Mouse (Mus musculus): ENCODE results near the gene Tlcd1. TPM values are rescaled to one million over a fixed set of nuclear protein-coding genes. Genes with fewer than 3 reads are reported as not detected.

The Tlcd1 gene
- polyA plus RNA-seq, 3 experiments from 2014 or later = 2.7 to 3.6 (median 3.2) TPM

- no peak for ATAC-seq
These were observed 29.1 kb downstream of the Tlcd1 start for GRCm38 (mm10) chr11:78205361-78206206.

- no peak for ATAC-seq
These were observed 30.7 kb downstream of the Tlcd1 start for GRCm38 (mm10) chr11:78207190-78207589.

GRCm38 (mm10) chr11:78209886-78210285 lies 33.4 kb downstream of the Tlcd1 start:
- no peak for ATAC-seq

GRCm38 (mm10) chr11:78210615-78211014 lies 34.1 kb downstream of the Tlcd1 start:
- no peak for ATAC-seq

- ATAC-seq = no peak
These were observed 35.0 kb downstream of the Tlcd1 start for GRCm38 (mm10) chr11:78211513-78211912.

GRCm38 (mm10) chr11:78213086-78213817 lies 36.7 kb downstream of the Tlcd1 start:
- no peak for ATAC-seq

GRCm38 (mm10) chr11:78215709-78216317 lies 39.3 kb downstream of the Tlcd1 start:
- ATAC-seq = peak; percentile 28

GRCm38 (mm10) chr11:78223586-78223985 lies 47.1 kb downstream of the Tlcd1 start:
- ATAC-seq = no peak

Other genes with a start within 250 kb of the Tlcd1 start
- gene Sez6, start 245.9 kb upstream of the Tlcd1 start, polyA plus RNA-seq (2017; shearing (Covaris generic)) = under 1 TPM in 1 of 3 experiments, not detected in 2; 0.24 TPM
- gene Phf12, start 194.0 kb upstream of the Tlcd1 start, polyA plus RNA-seq (2017; shearing (Covaris generic)) = 10 to 100 TPM; 21.4 to 37.6 (median 35.3) TPM
- gene Dhrs13, start 144.4 kb upstream of the Tlcd1 start, polyA plus RNA-seq (2017; shearing (Covaris generic)) = 1 to 10 TPM in 2 of 3 experiments, under 1 TPM in 1; 0.94 to 1.8 (median 1.7) TPM
- gene Flot2, start 138.8 kb upstream of the Tlcd1 start, polyA plus RNA-seq (2017; shearing (Covaris generic)) = 10 to 100 TPM; 21.3 to 36.0 (median 24.7) TPM
- 10 to 100 TPM; 29.4 to 45.2 (median 41.1) TPM for gene Eral1, start 96.3 kb upstream of the Tlcd1 start, polyA plus RNA-seq (2017; shearing (Covaris generic))
- gene Fam222b, start 82.1 kb upstream of the Tlcd1 start, polyA plus RNA-seq (2017; shearing (Covaris generic)) = 10 to 100 TPM; 10.9 to 20.0 (median 12.1) TPM
- gene Traf4, start 11.1 kb upstream of the Tlcd1 start, polyA plus RNA-seq (2017; shearing (Covaris generic)) = 1 to 10 TPM; 3.5 to 6.8 (median 3.6) TPM
- 10 to 100 TPM in 2 of 3 experiments, 1 to 10 TPM in 1; 9.1 to 13.2 (median 11.3) TPM for gene Nek8, start within 50 bp of the Tlcd1 start, polyA plus RNA-seq (2017; shearing (Covaris generic))
- 1,000 to 10,000 TPM; 2,768 to 4,435 (median 3,801) TPM for gene Rpl23a, start 6.9 kb downstream of the Tlcd1 start, polyA plus RNA-seq (2017; shearing (Covaris generic))
- 1 to 10 TPM in 1 of 3 experiments, not detected in 2; 1.4 TPM for gene Rab34, start 11.7 kb downstream of the Tlcd1 start, polyA plus RNA-seq (2017; shearing (Covaris generic))
- gene Proca1, start 16.7 kb downstream of the Tlcd1 start, polyA plus RNA-seq (2017; shearing (Covaris generic)) = 1 to 10 TPM; 1.9 to 5.4 (median 3.5) TPM
- 100 to 1,000 TPM; 103 to 118 (median 104) TPM for gene Sdf2, start 69.0 kb downstream of the Tlcd1 start, polyA plus RNA-seq (2017; shearing (Covaris generic))
- gene Supt6, start 69.3 kb downstream of the Tlcd1 start, polyA plus RNA-seq (2017; shearing (Covaris generic)) = 10 to 100 TPM; 16.6 to 18.7 (median 16.9) TPM
- 10 to 100 TPM; 26.4 to 41.9 (median 27.3) TPM for gene 2610507B11Rik, start 85.0 kb downstream of the Tlcd1 start, polyA plus RNA-seq (2017; shearing (Covaris generic))
- gene BC030499, start 114.1 kb downstream of the Tlcd1 start, polyA plus RNA-seq (2017; shearing (Covaris generic)) = under 1 TPM; 0.44 to 0.79 (median 0.48) TPM
- 10 to 100 TPM in 1 of 3 experiments, 1 to 10 TPM in 2; 2.2 to 22.1 (median 3.4) TPM for gene Spag5, start 124.8 kb downstream of the Tlcd1 start, polyA plus RNA-seq (2017; shearing (Covaris generic))
- 1 to 10 TPM; 4.0 to 9.6 (median 7.6) TPM for gene Aldoc, start 146.3 kb downstream of the Tlcd1 start, polyA plus RNA-seq (2017; shearing (Covaris generic))
- gene Pigs, start 151.7 kb downstream of the Tlcd1 start, polyA plus RNA-seq (2017; shearing (Covaris generic)) = 10 to 100 TPM; 55.1 to 70.1 (median 57.5) TPM
- gene Unc119, start 166.8 kb downstream of the Tlcd1 start, polyA plus RNA-seq (2017; shearing (Covaris generic)) = 10 to 100 TPM; 11.3 to 29.0 (median 11.9) TPM
- gene Foxn1, start 209.8 kb downstream of the Tlcd1 start, polyA plus RNA-seq (2017; shearing (Covaris generic)) = not detected
- gene Slc13a2, start 245.5 kb downstream of the Tlcd1 start, polyA plus RNA-seq (2017; shearing (Covaris generic)) = not detected